Mouse (Mus musculus): ENCODE data around the gene Cep95. TPM values are rescaled to one million over a fixed set of nuclear protein-coding genes. Genes with fewer than 3 reads are reported as not detected.

Cep95 gene
- polyA plus RNA-seq, 1 experiment from 2014 or later = 14.4 TPM

Small RNAs within 50 kb of the gene (microRNA-seq; reads per million reads assigned to microRNA genes)
- gene Gm25994 = not detected
- 18.4 reads per million, percentile 39 among the genes with 10 or more reads in this experiment for gene Mir3064

Other genes with a start within 250 kb of the Cep95 start
- gene Tex2, start 175.8 kb upstream of the Cep95 start, polyA plus RNA-seq (2014; fragmentation: Nextera tagmentation; extraction: Ambion mirVana) = 27.3 and 29.1 TPM in 2 replicates
- 9.7 and 14.8 TPM in 2 replicates for gene Pecam1, start 38.6 kb upstream of the Cep95 start, polyA plus RNA-seq (2014; fragmentation: Nextera tagmentation; extraction: Ambion mirVana)
- gene Milr1, start 38.0 kb upstream of the Cep95 start, polyA plus RNA-seq (2014; fragmentation: Nextera tagmentation; extraction: Ambion mirVana) = 0.20 and 1.4 TPM in 2 replicates
- gene Polg2, start 9.7 kb upstream of the Cep95 start, polyA plus RNA-seq (2014; fragmentation: Nextera tagmentation; extraction: Ambion mirVana) = 9.4 and 9.5 TPM in 2 replicates
- gene Ddx5, start 67 bp upstream of the Cep95 start, polyA plus RNA-seq (2014; fragmentation: Nextera tagmentation; extraction: Ambion mirVana) = 470 and 537 TPM in 2 replicates
- gene Smurf2, start 131.5 kb downstream of the Cep95 start, polyA plus RNA-seq (2014; fragmentation: Nextera tagmentation; extraction: Ambion mirVana) = 17.5 and 24.0 TPM in 2 replicates
- gene Kpna2, start 210.3 kb downstream of the Cep95 start, polyA plus RNA-seq (2014; fragmentation: Nextera tagmentation; extraction: Ambion mirVana) = 127 and 206 TPM in 2 replicates
- 9.6 and 11.1 TPM in 2 replicates for gene 1810010H24Rik, start 236.4 kb downstream of the Cep95 start, polyA plus RNA-seq (2014; fragmentation: Nextera tagmentation; extraction: Ambion mirVana)

All from midbrain, embryonic 14.5 days (tissue).